Mouse (Mus musculus) gastrocnemius, postnatal 10 days (tissue): Measurements from ENCODE around the gene Dab2. TPM values are rescaled to one million over a fixed set of nuclear protein-coding genes. Genes with fewer than 3 reads are reported as not detected.

Source experiments
- DNase-seq: peaks from one replicate; pipeline ENCODE4 v3.0.0; 2021; ENCODE audit warnings: mixed read lengths
- long read RNA-seq, 2 experiments: library from polyadenylated mRNA; stranded (forward); transcript quantifications; one replicate each; pipeline ENCODE4 v2.0.0; 2021
- total RNA-seq, 2 experiments: library from RNA; stranded (reverse); gene quantifications; 2 replicates each; pipeline ENCODE4 v1.2.3; 2021

The Dab2 gene
- 10 to 100 TPM; 42.1 to 53.8 TPM for total RNA-seq
- long read RNA-seq, experiment 1, full-length matches to known transcripts: 19 of 28 reads
- long read RNA-seq, experiment 1, partial matches to known transcripts: 4 of 28 reads
- long read RNA-seq, experiment 1, other reads (novel, unspliced or antisense): 5 of 28 reads
- long read RNA-seq, experiment 2, full-length matches to known transcripts: 16 of 23 reads
- long read RNA-seq, experiment 2, partial matches to known transcripts: 0 of 23 reads
- long read RNA-seq, experiment 2, other reads (novel, unspliced or antisense): 7 of 23 reads

DNA sequence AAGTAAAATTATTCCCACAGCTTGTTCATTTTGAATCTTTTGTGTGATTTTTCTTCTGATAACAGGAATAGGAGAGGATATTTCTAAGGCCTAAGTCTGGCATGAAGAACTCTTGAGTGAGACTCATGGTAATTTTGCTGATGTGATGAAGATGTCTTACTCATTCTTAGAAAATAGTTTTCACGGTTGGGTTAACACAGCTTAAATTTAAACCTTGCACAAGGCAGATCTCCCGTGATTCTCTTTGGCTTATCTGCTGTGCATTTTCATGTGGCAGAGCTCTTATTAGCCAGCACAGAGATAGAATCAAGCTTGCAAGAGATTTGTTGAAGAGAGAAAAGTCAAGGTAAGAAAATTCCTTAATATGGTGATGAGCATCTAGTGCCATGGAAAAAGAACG lies at the start of gene Dab2:
Gene Dab2 (plus strand): TSS at position 235 of the 400 bp plus-strand sequence.
- DNase-seq: no peak

GRCm38 (mm10) chr15:6253471-6253870 lies 46.1 kb upstream of the Dab2 start:
- DNase-seq: no peak

DNA sequence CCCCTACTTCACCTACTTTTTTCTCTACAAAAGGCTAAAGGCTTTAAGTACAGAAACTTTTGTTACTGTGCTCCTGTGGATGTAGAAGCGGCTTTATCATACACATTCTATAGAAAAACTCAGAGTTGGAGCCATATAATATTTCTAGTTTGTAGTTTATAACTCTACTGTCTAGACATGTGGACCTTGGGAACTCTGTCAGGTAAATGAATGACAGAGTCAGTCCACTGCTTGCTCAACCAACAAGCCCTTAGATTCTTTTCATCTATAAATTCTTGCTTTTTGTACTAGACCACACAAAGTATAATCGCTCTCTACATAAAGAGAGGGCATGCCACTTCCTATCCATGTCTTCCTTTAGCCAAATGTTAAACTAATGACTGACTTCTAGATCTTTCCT lies 45.2 kb upstream of the Dab2 start:
- no peak for DNase-seq

DNA sequence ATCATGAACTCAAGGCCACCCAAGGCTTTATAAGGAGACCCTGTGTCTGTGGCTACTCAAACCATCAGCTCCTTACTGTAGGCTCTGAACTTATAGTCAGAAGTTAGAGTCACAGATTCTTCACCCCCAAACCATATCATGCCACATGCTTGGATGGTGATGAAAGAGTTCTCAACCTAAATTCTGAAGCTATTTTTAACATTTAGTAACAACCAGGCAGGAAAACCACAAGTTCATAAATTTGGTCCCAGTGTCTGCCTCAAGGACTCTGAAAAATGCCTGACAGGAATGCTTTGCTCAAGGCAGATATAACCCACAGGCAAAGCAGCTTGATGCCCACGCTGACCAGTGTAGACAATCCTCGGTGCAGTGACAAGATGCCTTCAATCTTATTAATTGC lies 42.5 kb upstream of the Dab2 start:
- DNase-seq: no peak

GRCm38 (mm10) chr15:6259957-6260740 lies 39.4 kb upstream of the Dab2 start:
- DNase-seq: no peak

DNA sequence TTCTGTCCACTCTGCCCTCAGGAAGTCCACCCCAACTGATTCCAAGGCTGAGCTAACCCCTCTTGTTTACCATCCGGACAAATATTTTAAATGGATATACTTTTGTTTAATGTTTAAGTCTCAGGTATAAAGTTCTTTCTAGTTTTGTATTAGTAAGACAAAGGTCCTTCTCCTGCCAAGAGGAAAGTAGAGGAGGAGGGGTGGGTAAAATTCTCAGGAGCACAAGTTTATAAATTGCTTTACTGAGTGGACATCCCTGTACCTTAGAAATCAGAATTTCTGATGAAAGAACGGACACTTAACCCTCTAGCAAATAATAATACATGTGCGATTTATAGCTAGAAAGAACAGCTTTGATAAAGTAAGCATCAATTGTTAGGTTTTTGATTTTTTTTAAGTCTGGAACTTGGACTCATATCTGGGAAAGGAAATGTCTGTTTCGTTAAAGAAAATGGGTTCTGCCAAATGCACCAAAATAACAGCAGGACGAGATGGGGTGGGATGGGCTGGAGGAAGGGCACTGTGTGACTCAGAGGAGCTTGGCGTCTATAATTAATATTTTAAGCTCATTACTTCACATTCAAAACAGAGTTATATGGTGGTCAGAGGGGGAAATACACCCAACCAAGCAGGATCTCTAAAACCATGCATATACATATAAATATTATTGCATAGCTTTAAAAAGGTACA lies 38.7 kb upstream of the Dab2 start:
- DNase-seq: no peak

- DNase-seq: no peak
Observed at GRCm38 (mm10) chr15:6267147-6267758, 32.3 kb upstream of the Dab2 start.

DNA sequence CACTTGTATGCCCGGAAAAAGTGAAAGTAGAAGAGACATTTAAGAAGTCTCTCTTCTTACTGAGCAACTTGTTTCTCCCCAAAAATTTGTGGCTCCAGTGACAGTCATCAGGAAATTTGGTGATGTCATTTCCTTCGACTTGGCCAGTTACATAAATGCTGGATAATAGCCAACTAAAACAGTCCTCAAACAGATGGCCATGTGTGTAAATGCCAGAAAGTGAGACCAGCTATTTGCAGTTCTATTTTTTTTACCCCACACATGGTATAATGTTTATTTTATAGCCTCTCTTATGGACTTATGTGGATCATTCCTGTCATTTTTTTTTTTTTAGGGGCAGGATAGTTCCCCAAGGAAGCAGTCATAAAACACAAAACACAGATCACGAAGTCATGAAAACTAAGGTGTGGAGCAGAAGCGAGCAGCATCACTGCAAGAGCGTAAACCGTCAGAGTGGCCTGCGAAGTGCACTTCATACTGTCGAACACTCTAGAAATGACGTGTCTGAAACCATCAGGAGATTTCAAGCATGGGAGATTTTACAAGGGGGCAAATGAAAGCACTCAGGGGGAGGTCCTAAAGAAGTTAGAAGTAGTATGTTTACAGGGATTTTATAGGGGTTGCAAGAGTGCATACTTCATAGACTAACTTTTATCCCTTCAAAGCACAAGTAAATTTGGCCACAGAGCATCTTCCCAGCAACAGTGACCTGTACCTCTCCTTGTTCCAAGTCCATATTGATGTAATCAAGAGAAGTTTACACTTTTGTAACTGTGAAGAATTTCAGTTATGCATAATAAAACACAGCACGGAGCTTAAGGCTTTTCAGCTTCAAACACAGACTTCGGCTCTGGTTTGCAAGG lies 20.8 kb upstream of the Dab2 start:
- no peak for DNase-seq

DNA sequence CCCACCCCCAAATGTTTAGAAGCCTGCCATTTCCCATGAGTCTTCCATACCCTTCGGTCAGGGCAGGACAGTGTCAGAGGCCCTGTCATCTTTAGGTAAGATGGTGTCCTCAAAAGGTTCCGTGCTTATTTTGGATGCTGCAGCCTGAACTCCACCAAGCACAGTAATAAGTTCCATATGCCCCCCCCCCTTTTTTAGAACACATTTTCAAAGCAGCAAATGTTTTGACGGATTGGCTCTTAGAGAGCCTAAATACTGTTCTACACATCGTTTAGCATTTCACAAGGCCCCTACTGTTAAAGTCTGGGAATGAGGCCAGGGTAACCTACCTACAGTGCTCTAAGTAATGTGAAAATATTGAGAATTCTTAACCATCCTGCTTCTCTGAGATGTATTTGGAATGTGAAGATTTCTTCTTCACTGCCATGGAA lies 19.6 kb upstream of the Dab2 start:
- no peak for DNase-seq

DNA sequence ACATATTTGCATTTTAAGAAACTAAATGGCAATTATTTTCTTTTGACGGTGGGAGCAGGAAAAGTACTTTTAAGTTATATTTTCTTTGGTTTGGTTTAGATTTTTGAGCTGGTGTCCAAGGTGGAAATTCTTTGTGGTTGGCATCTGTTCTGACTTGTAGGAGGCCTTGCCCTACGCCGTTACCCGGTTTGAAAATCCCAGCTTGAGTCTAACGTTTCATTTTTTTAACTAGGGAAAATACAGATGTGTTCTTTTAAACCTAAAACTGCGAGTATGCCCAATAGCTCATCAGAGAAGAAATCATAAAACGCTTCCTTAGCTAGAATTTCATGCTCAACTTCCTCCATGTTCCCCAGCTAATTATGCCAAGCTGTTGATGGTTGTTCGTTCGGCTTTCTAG lies 16.3 kb upstream of the Dab2 start:
- DNase-seq: no peak

- no peak for DNase-seq
Observed at GRCm38 (mm10) chr15:6296071-6296470, 3.5 kb upstream of the Dab2 start.

DNA sequence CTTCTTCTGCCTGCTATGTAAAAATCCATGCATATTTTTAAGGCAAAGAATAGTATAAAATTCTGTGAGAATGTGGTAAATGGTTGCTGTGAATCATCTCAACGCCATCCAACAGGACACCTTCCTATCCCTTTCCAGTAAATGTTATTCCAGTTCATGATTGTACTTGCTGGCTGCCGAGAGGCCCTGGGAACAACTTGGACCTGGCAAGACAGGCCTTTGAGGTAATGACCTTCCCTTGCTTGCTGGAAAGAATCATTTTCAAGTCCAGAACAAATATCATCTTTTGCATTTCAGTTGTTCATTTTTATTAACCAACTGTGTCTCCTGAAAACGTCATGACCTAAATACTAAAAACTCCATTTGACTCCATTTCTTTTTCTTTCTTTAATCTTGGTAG lies 862 bp upstream of the Dab2 start:
- DNase-seq: no peak

DNA sequence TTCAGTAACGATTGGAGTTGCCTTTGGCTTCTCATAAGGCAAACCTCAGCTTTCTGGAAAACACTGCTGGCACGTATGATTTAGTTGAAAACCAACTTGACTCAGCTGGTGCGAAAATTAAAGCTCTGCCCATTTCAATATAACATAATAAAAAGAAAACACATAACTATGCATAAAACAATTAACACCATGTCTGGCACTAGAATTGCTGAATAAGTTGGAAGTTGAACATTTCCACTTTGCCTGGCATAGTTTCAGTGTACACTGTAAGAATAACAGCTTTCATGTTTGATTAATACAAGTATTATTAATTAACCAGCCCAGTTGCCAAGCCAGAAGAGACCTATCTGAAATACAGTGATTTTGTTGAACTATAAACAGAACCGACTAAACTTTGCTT lies 2.6 kb downstream of the Dab2 start:
- DNase-seq: no peak

- no peak for DNase-seq
Observed at GRCm38 (mm10) chr15:6303822-6304221, 4.2 kb downstream of the Dab2 start.

DNA sequence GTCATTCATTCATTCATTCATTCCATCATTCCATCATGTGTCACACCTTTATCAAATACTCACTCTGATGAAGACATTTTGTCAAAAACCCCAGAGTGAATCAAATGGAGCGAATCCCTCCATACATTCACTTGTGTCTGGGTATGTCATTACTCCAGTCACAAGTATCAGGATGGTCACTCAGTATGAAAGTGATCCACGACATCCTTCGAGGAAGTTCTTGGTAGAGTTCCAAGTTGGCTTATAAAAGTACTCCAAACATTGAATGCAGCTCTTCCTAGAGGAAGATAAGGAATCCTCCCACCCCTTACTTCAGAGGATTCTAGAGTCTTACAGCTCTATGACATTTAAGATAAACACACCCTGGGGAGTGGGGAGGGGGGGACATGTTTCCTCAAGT lies 10.0 kb downstream of the Dab2 start:
- DNase-seq: no peak

DNA sequence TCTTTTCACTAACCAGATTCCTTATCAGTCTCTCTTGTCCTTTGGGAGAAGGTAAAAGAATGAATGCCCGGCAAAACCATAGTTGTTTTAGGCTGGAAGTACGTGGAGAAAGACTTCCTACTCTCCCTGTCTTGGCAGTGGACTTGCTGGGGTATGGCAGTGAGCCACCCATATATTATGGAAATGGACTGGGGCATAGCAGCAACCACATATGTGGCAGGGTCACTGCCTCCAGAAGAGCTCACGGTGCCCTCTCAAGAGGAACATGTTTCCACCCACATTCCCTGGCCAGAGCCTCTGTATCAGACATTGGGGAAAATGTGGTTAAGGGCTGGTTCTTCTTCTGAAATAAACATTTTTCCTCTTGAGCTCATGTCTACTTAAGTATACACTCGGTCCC lies 10.8 kb downstream of the Dab2 start:
- DNase-seq: no peak

- no peak for DNase-seq
Observed at GRCm38 (mm10) chr15:6312396-6312795, 12.8 kb downstream of the Dab2 start.

GRCm38 (mm10) chr15:6319352-6319751 lies 19.8 kb downstream of the Dab2 start:
- DNase-seq: no peak

DNA sequence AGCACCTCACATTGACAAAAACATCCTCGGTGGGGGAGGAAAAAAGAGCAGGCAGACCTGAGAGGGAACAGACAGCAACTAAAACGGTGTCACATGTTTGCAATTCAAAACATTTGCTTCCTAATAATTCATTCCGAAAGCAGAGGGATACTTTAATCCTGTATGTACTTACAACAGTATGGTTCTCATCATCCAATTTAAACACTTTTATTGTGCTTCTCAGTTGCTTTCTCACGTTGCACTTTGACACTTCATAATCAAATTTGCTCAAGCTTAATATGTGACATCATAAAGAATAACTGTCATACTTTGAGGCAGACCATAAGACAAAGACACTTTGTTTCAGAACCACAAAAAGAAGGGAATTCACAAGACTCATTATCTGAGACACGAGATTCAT lies 20.9 kb downstream of the Dab2 start:
- no peak for DNase-seq

DNA sequence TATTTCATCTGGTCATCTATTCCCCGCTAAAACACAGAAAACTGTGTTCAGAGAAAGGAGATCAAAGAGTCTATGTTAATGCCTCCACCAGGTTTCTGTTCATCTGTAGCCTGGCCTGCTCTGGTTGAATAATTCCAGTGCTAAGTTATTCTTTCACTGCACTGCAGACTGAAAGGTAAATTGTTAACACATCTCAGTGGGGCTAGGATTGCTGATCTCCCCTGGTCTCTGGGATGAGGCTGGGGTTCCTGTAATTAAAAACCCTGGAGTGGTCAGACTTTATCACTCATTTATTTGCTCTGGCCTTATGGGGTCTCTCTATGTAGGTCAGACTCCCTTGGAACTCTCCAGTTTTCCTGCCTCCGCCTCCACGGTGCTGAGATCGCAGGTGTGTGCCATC lies 21.7 kb downstream of the Dab2 start:
- DNase-seq: no peak

DNA sequence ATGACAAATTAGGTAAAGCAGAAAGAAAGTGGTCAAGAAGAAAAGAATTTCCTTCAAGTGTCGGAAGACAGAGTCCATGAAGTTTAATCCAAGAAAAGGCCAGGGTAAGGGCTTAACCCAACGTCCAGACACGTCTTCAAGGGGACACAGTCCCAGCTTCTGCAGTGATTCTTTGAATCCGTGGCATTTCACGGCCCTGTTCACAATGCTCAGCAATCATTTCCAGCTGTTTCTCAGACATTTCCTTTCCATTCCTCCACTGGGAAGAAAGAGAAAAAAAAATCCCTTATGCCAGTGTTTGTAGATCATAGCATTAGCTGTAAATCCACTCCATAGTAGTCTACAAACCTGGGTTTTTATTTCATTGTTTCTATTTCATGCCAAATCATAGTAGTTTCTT lies 22.7 kb downstream of the Dab2 start:
- DNase-seq: no peak

DNA sequence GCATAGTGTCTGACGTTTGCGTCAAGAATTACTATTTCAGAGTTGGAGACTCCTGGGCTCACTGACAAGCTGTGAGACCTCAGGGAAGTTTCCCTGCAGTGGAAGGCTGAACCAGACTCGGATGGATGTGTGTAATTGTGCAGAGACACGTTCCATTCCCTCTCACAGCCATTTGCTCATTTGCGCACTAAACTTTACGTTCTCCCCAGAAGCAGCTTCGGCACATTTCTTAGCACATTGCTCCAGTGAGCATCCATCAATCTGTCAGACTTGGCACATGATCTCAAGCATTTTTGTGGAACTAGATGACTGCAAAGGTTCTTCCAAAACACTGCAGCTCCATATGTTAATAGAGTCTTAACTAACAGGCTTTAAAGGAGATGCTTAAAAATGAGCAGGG lies 24.0 kb downstream of the Dab2 start:
- no peak for DNase-seq
